Mouse (Mus musculus): Measurements from ENCODE around the gene Cd109. TPM values are rescaled to one million over a fixed set of nuclear protein-coding genes. Genes with fewer than 3 reads are reported as not detected.
A peak's percentile ranks its signal among the peaks of the same experiment; 100 is the strongest.

Cd109 gene
- polyA plus RNA-seq, 1 experiment from 2014 or later = 14.2 TPM

- WGBS = 51% methylated on average over 4 of the region's 4 CpGs
Measured at GRCm38 (mm10) chr9:78601046-78601730, 14.2 kb upstream of the Cd109 start.

GRCm38 (mm10) chr9:78614201-78614600 is 1.1 kb upstream of the Cd109 start:
- Histone ChIP-seq H3K4me2 (no peak overlapping the region), H3K9ac (no peak overlapping the region), H3K9me3 (ENCODE audit: low read depth, low read length) (no peaks in the 10 kb centered on the region), H3K36me3 (ENCODE audit: insufficient read depth) (no peaks in the 10 kb centered on the region), H3K4me3 (ENCODE audit: low read depth, low read length) (no peak overlapping the region), H3K27me3 (ENCODE audit: insufficient read depth, low read length) (0 out of 2 replicates have a peak, but pooled peaks cover 4% of the 10 kb centered on the region), H3K27ac (ENCODE audit: low read depth) (no peak overlapping the region), H3K4me1 (ENCODE audit: insufficient read depth) (peaks cover 3% of the 10 kb centered on the region; the same call in 1 of the 2 replicates)
- peak; percentile 45 for DNase-seq
- TF ChIP-seq CTCF (IDR thresholded peaks at IDR 0.05; ENCODE audit: low read depth) = no peak
- peak; percentile 10; the same call in 1 of the 2 replicates for ATAC-seq (ENCODE audit: insufficient read depth)
- WGBS = 34% methylated on average over 6 of the region's 6 CpGs

More at GRCm38 (mm10) chr9:78601046-78601730, 14.2 kb upstream of the Cd109 start:
- Histone ChIP-seq H3K4me3 (ENCODE audit: low read depth, low read length) (no peak overlapping the region), H3K9ac (no peak overlapping the region), H3K36me3 (ENCODE audit: insufficient read depth) (no peaks in the 10 kb centered on the region), H3K27me3 (ENCODE audit: insufficient read depth, low read length) (no peaks in the 10 kb centered on the region), H3K9me3 (ENCODE audit: low read depth, low read length) (no peaks in the 10 kb centered on the region), H3K4me2 (no peak overlapping the region), H3K27ac (ENCODE audit: low read depth) (no peak overlapping the region), H3K4me1 (ENCODE audit: insufficient read depth) (no peaks in the 10 kb centered on the region)
- peak; percentile 48 for TF ChIP-seq CTCF (IDR thresholded peaks at IDR 0.05; ENCODE audit: low read depth)
- ATAC-seq (ENCODE audit: insufficient read depth) (no peak), DNase-seq (peak; percentile 47)

GRCm38 (mm10) chr9:78619285-78619684 is 3.9 kb downstream of the Cd109 start:
- Histone ChIP-seq H3K4me3 (ENCODE audit: low read depth, low read length) (no peak overlapping the region), H3K9ac (no peak overlapping the region), H3K27me3 (ENCODE audit: insufficient read depth, low read length) (0 out of 2 replicates have a peak, but pooled peaks cover 4% of the 10 kb centered on the region), H3K9me3 (ENCODE audit: low read depth, low read length) (no peaks in the 10 kb centered on the region), H3K36me3 (ENCODE audit: insufficient read depth) (no peaks in the 10 kb centered on the region), H3K4me1 (ENCODE audit: insufficient read depth) (peaks cover under 1% of the 10 kb centered on the region; the same call in 1 of the 2 replicates), H3K27ac (ENCODE audit: low read depth) (peak overlapping the region; percentile 66), H3K4me2 (no peak overlapping the region)
- no peak for TF ChIP-seq CTCF (IDR thresholded peaks at IDR 0.05; ENCODE audit: low read depth)
- WGBS = 60% methylated on average over 9 of the region's 9 CpGs
- DNase-seq (peak; percentile 59), ATAC-seq (ENCODE audit: insufficient read depth) (no peak; the same call in 1 of the 2 replicates)

GRCm38 (mm10) chr9:78623301-78623747 is 8.0 kb downstream of the Cd109 start:
- no peak overlapping the region for H3K27ac ChIP-seq (ENCODE audit: low read depth)
- H3K36me3 ChIP-seq (ENCODE audit: insufficient read depth) = no peaks in the 10 kb centered on the region
- DNase-seq = no peak
- no peak for ATAC-seq (ENCODE audit: insufficient read depth)
- no peaks in the 10 kb centered on the region for H3K27me3 ChIP-seq (ENCODE audit: insufficient read depth, low read length)
- no peak overlapping the region for H3K4me2 ChIP-seq
- no peak overlapping the region for H3K4me3 ChIP-seq (ENCODE audit: low read depth, low read length)
- no peak for TF ChIP-seq CTCF (IDR thresholded peaks at IDR 0.05; ENCODE audit: low read depth)
- no peak overlapping the region for H3K9ac ChIP-seq
- H3K9me3 ChIP-seq (ENCODE audit: low read depth, low read length) = no peaks in the 10 kb centered on the region
- 81% methylated on average over 10 of the region's 10 CpGs for WGBS
- no peaks in the 10 kb centered on the region for H3K4me1 ChIP-seq (ENCODE audit: insufficient read depth)

GRCm38 (mm10) chr9:78629991-78630390 is 14.6 kb downstream of the Cd109 start:
- ATAC-seq (ENCODE audit: insufficient read depth) (peak; percentile 38; the same call in 1 of the 2 replicates), DNase-seq (peak; percentile 35)
- Histone ChIP-seq H3K27ac (ENCODE audit: low read depth) (no peak overlapping the region), H3K36me3 (ENCODE audit: insufficient read depth) (no peaks in the 10 kb centered on the region), H3K9ac (no peak overlapping the region), H3K4me1 (ENCODE audit: insufficient read depth) (no peaks in the 10 kb centered on the region), H3K27me3 (ENCODE audit: insufficient read depth, low read length) (no peaks in the 10 kb centered on the region), H3K9me3 (ENCODE audit: low read depth, low read length) (no peaks in the 10 kb centered on the region), H3K4me2 (0 out of 2 replicates have a peak overlapping the region, but pooled peaks have one; percentile 2), H3K4me3 (ENCODE audit: low read depth, low read length) (no peak overlapping the region)
- TF ChIP-seq CTCF (IDR thresholded peaks at IDR 0.05; ENCODE audit: low read depth) = peak; percentile 44
- WGBS = 49% methylated on average over 6 of the region's 6 CpGs

GRCm38 (mm10) chr9:78631755-78632434 is 16.5 kb downstream of the Cd109 start:
- TF ChIP-seq CTCF (IDR thresholded peaks at IDR 0.05; ENCODE audit: low read depth) = no peak
- no peak for DNase-seq
- no peak overlapping the region for H3K4me2 ChIP-seq
- no peak for ATAC-seq (ENCODE audit: insufficient read depth)
- no peaks in the 10 kb centered on the region for H3K27me3 ChIP-seq (ENCODE audit: insufficient read depth, low read length)
- no peak overlapping the region for H3K4me3 ChIP-seq (ENCODE audit: low read depth, low read length)
- H3K4me1 ChIP-seq (ENCODE audit: insufficient read depth) = no peaks in the 10 kb centered on the region
- H3K27ac ChIP-seq (ENCODE audit: low read depth) = no peak overlapping the region
- H3K36me3 ChIP-seq (ENCODE audit: insufficient read depth) = no peaks in the 10 kb centered on the region
- 33% methylated on average over 6 of the region's 6 CpGs for WGBS
- no peak overlapping the region for H3K9ac ChIP-seq
- H3K9me3 ChIP-seq (ENCODE audit: low read depth, low read length) = no peaks in the 10 kb centered on the region

GRCm38 (mm10) chr9:78633976-78634375 is 18.6 kb downstream of the Cd109 start:
- Histone ChIP-seq H3K4me2 (no peak overlapping the region), H3K36me3 (ENCODE audit: insufficient read depth) (no peaks in the 10 kb centered on the region), H3K27me3 (ENCODE audit: insufficient read depth, low read length) (no peaks in the 10 kb centered on the region), H3K4me3 (ENCODE audit: low read depth, low read length) (no peak overlapping the region), H3K27ac (ENCODE audit: low read depth) (no peak overlapping the region), H3K4me1 (ENCODE audit: insufficient read depth) (no peaks in the 10 kb centered on the region), H3K9ac (no peak overlapping the region), H3K9me3 (ENCODE audit: low read depth, low read length) (no peaks in the 10 kb centered on the region)
- TF ChIP-seq CTCF (IDR thresholded peaks at IDR 0.05; ENCODE audit: low read depth) = no peak
- 91% methylated on average over 3 of the region's 3 CpGs for WGBS
- DNase-seq (no peak), ATAC-seq (ENCODE audit: insufficient read depth) (no peak)
